Mouse (Mus musculus): ENCODE results near the gene Prune2.

DNA sequence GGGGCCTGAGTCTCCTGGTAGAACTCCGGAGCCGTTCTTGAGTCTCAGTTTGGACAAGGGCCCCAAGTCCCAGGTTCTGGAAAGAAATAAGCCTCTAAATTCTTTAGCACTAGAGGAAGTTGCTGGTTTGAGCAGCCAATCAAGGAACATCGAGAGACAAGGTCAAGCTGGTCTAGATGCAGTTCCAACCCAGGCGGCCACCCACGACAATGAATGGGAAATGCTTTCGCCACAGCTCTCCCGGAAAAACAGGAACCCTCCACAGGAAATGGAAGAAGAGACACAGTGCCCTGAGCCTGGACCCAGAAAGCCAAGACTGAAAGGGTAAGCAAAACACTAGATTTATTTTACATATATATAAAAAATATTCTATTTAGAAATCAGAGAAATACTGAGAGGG lies 169.5 kb downstream of the Prune2 start:
- no peak for TF ChIP-seq MYOG (IDR thresholded peaks at IDR 0.05; ENCODE audit: control insufficient read depth in 1 of 3, insufficient read depth in 1 of 3, insufficient read length in 2 of 3, low read depth in 2 of 3)
- TF ChIP-seq TCF12 (IDR thresholded peaks at IDR 0.05; ENCODE audit: insufficient read depth, poor library complexity, severe bottlenecking): no peak
- TF ChIP-seq MAX (IDR thresholded peaks at IDR 0.05; ENCODE audit: low read depth): no peak
- no peak for TF ChIP-seq POLR2A (IDR thresholded peaks at IDR 0.05; ENCODE audit: insufficient read length, low read depth)
- no peak for TF ChIP-seq CEBPB (IDR thresholded peaks at IDR 0.05; ENCODE audit: insufficient read depth, poor library complexity, severe bottlenecking)
- TF ChIP-seq POLR2AphosphoS2 (IDR thresholded peaks at IDR 0.05; ENCODE audit: insufficient read length, low read depth): no peak
- no peak for TF ChIP-seq USF1 (IDR thresholded peaks at IDR 0.05; ENCODE audit: low read depth)
- TF ChIP-seq MYOD1 (IDR thresholded peaks at IDR 0.05; ENCODE audit: control insufficient read depth in 1 of 3, insufficient read length in 2 of 3, low read depth in 2 of 3): no peak
- no peak for TF ChIP-seq E2F4 (IDR thresholded peaks at IDR 0.05; ENCODE audit: insufficient read depth)
- no peak for TF ChIP-seq SRF (IDR thresholded peaks at IDR 0.05; ENCODE audit: control insufficient read depth, insufficient read length, low read depth)
- no peak for TF ChIP-seq TCF3 (IDR thresholded peaks at IDR 0.05; ENCODE audit: insufficient read length, low read depth)

All from myocyte (in vitro differentiated cells).